Mouse (Mus musculus) heart, embryonic 12.5 days (tissue): ENCODE data around the gene Ybx3. TPM values are rescaled to one million over a fixed set of nuclear protein-coding genes. Genes with fewer than 3 reads are reported as not detected.

Experiments used
- ATAC-seq: fragments of 200-750 bp; cut with Nextera tagmentation; 2 replicates; pipeline ENCODE4 v1.8.0; 2017; ENCODE audit warnings: moderate TSS enrichment, moderate library complexity; ENCODE audit not compliant: insufficient number of reproducible peaks, low FRiP score
- H3K27ac ChIP-seq: fragments of 300-500 bp; sonication (generic); 2 replicates; pipeline ENCODE4 v1.5.1; 2016; ENCODE audit warnings: mild to moderate bottlenecking, moderate library complexity; ENCODE audit not compliant: poor library complexity, severe bottlenecking
- H3K27me3 ChIP-seq: fragments of 300-500 bp; sonication (generic); replicated peaks from 2 replicates; pipeline ENCODE4 v1.6.1; 2016; ENCODE audit warnings: mild to moderate bottlenecking, moderate library complexity
- H3K36me3 ChIP-seq: fragments of 300-500 bp; sonication (generic); 2 replicates; pipeline ENCODE4 v1.6.1; 2016; ENCODE audit warnings: mild to moderate bottlenecking, moderate library complexity
- H3K4me1 ChIP-seq: fragments of 300-500 bp; sonication (generic); replicated peaks from 2 replicates; pipeline ENCODE4 v1.6.1; 2016; ENCODE audit warnings: mild to moderate bottlenecking
- H3K4me2 ChIP-seq: fragments of 300-500 bp; sonication (generic); 2 replicates; pipeline ENCODE4 v1.6.1; 2016; ENCODE audit warnings: mild to moderate bottlenecking, moderate library complexity
- H3K4me3 ChIP-seq: fragments of 300-500 bp; sonication (generic); 2 replicates; pipeline ENCODE4 v1.5.1; 2016; ENCODE audit warnings: mild to moderate bottlenecking
- H3K9ac ChIP-seq: fragments of 300-500 bp; sonication (generic); 2 replicates; pipeline ENCODE4 v1.6.1; 2016; ENCODE audit warnings: mild to moderate bottlenecking, moderate library complexity
- H3K9me3 ChIP-seq: fragments of 300-500 bp; sonication (generic); replicated peaks from 2 replicates; pipeline ENCODE4 v1.6.1; 2016; ENCODE audit warnings: mild to moderate bottlenecking, moderate library complexity
- whole genome bisulfite sequencing: fragments of 180-500 bp; shearing (Covaris S2); methylation state at CpG from one replicate; pipeline ENCODE4 v1.1.7; 2016; 5-methylcytosine and 5-hydroxymethylcytosine counted together
- polyA plus RNA-seq: library from polyadenylated mRNA; unstranded; fragments of >200 nt; fragmentation: Nextera tagmentation; extraction: Ambion mirVana; gene quantifications from 2 replicates; pipeline ENCODE4 v1.2.1, GENCODE M21; 2016

Gene Ybx3
- polyA plus RNA-seq, 1 experiment from 2014 or later = 47.9 TPM

DNA sequence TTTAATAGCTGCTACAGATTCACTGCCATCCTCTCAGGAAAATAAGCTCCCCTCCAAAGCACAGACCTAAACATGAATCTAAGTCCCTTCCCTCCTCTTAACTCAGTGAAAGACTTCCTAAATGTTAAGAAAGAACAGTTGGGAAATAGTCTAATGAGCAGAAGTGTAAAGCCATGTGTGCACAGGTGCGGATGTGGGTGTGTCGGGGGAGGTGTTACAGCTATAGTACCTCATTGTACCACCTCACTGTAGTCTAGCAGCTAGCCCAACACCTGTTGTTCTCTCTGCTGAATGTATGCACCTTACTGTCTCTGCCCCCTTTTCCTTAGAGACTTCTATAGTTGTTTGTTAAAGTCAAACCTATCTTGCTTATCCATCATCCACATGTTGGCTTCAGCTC lies 61.2 kb downstream of the Ybx3 start:
- Histone ChIP-seq H3K27ac (no peak overlapping the region), H3K36me3 (no peaks in the 10 kb centered on the region), H3K9me3 (no peaks in the 10 kb centered on the region), H3K4me1 (no peaks in the 10 kb centered on the region), H3K9ac (no peak overlapping the region), H3K4me3 (no peak overlapping the region), H3K27me3 (no peaks in the 10 kb centered on the region), H3K4me2 (no peak overlapping the region)
- 67% methylated on average over 2 of the region's 2 CpGs for WGBS
- no peak for ATAC-seq

DNA sequence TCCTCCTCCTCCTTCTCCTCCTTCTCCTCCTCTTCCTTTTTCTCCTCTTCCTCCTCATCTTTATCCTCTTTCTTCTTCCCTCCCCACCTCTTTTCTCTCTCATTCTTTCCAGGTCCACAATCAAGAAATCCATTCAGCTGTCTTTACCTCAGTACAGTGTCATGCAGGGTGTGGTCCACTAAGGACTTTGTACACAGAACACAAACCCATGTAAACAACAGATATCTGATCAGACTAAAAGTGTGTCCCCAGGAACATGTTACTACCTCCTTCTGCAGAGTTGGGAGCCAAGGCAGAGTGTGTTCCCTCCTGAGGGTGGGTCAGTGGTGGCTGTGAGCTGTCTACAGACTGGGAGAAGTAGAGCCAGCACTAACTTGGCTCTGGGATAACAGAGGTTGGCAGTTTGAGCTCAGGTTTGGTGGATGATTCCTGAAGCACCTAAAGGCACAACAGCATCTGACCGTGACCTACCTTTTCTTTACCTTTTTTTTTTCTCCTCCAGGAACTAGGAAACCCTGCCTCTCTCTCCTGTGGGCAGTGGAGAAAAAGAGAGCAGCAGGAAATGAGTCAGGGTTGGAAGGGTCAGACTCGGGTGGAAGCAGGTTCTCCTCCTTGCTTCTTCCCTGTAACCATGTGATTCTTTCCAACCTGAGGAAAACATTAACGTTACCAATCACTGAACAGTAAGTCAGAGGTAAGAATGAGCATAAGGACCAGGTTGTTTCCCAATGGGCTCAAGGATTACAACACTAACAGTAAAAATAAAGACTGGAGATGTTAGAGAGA lies 66.2 kb downstream of the Ybx3 start:
- Histone ChIP-seq H3K4me2 (no peak overlapping the region), H3K9ac (no peak overlapping the region), H3K9me3 (no peaks in the 10 kb centered on the region), H3K4me3 (no peak overlapping the region), H3K4me1 (no peaks in the 10 kb centered on the region), H3K36me3 (no peaks in the 10 kb centered on the region), H3K27ac (no peak overlapping the region), H3K27me3 (no peaks in the 10 kb centered on the region)
- no peak for ATAC-seq
- WGBS = 51% methylated on average over 3 of the region's 3 CpGs

DNA sequence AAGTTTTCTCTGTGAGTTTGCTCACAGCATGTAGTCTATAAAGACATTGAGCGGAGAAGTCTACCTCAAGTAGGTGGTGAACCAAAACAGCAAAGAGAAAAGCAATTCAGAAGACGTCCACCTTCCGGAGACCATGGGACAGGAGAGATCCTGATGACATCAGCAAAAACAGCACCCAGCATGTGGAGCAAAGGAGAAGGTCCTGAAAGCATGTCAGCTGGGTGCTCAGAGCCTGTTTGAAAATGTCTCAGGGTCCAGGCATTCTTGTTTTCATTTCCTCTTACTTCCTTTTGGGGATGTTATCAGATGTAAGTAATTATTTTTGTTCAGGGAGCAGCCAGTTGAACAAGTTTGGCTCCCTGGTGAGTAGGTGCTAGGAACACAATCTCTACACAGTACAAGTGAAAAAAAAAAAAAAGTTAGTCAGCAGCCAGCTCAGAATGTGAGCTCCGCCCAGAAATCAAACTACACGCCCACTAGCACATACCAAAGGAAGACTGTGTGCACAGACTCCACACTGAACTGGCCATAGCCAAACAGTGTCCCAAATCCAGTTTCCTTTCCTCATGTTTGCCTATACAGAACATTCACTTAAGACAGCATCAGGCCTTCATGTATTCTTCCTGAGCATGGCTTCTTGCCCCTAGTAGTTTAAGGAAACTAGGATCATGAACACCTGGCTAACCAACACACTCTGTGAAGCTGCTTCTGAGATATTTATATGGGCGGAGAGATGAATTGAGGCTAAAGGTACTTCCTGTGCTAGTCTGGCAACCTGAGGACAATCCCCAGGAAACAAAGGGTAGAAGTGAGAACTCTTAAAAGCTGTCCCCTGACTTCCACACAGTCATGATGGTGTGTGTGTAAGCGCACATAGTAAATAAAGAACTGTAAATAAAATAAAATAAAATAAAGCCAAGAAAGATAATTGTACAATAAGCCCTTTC lies 71.8 kb downstream of the Ybx3 start:
- Histone ChIP-seq H3K9me3 (no peaks in the 10 kb centered on the region), H3K9ac (no peak overlapping the region), H3K4me1 (no peaks in the 10 kb centered on the region), H3K27me3 (no peaks in the 10 kb centered on the region), H3K36me3 (no peaks in the 10 kb centered on the region), H3K4me2 (no peak overlapping the region), H3K27ac (no peak overlapping the region), H3K4me3 (no peak overlapping the region)
- ATAC-seq = no peak
- WGBS = 74% methylated on average over 7 of the region's 7 CpGs

Other genes starting within 250 kb of the Ybx3 start
- gene Klra2, start 141.1 kb downstream of the Ybx3 start, polyA plus RNA-seq = not detected in 2 replicates
- gene Magohb, start 95.2 kb downstream of the Ybx3 start, polyA plus RNA-seq = 47.7 and 48.1 TPM in 2 replicates
- gene Styk1, start 34.9 kb downstream of the Ybx3 start, polyA plus RNA-seq = 0.40 and 1.6 TPM in 2 replicates
- gene 5430401F13Rik, start 97.9 kb upstream of the Ybx3 start, polyA plus RNA-seq = not detected in 2 replicates
- gene Gm6619, start 97.9 kb upstream of the Ybx3 start, polyA plus RNA-seq = not detected in 2 replicates
- gene Tas2r130, start 242.4 kb upstream of the Ybx3 start, polyA plus RNA-seq = not detected in 2 replicates